Mouse (Mus musculus) midbrain, embryonic 13.5 days (tissue): ENCODE data around the gene Ska2. TPM values are rescaled to one million over a fixed set of nuclear protein-coding genes. Genes with fewer than 3 reads are reported as not detected.

Experiments
- microRNA counts: library from miRNA; unstranded; fragments of <30 nt; microRNA quantifications from one replicate; lab custom pipeline; 2016
- microRNA-seq: library from miRNA; unstranded; fragments of <30 nt; microRNA quantifications from one replicate; pipeline ENCODE4, GENCODE M21; 2016
- polyA plus RNA-seq: library from polyadenylated mRNA; unstranded; fragments of >200 nt; fragmentation: Nextera tagmentation; extraction: Ambion mirVana; gene quantifications from 2 replicates; pipeline ENCODE4 v1.2.1, GENCODE M21; 2015

Ska2 gene
- polyA plus RNA-seq, 1 experiment from 2014 or later, result 73.5 TPM

MicroRNAs encoded within 50 kb of the gene (microRNA counts, 519-probe panel; counts per million panel counts)
- microRNA mmu-miR-301a (lab: Ali Mortazavi, UCI), result 6,614 counts per million, percentile 97 among the panel's probes with 10 or more counts

Small RNA genes within 50 kb of the gene (microRNA-seq; reads per million reads assigned to microRNA genes)
- 3,619 reads per million, percentile 88 among the genes with 10 or more reads in this experiment for gene Mir301

Other genes starting within 250 kb of the Ska2 start
- 8.5 and 10.2 TPM in 2 replicates for gene Ypel2, start 115.5 kb upstream of the Ska2 start, polyA plus RNA-seq
- gene Gdpd1, start 35.2 kb upstream of the Ska2 start, polyA plus RNA-seq, result 186 and 190 TPM in 2 replicates
- 23.0 and 23.7 TPM in 2 replicates for gene Smg8, start 22.5 kb upstream of the Ska2 start, polyA plus RNA-seq
- 4.4 and 4.6 TPM in 2 replicates for gene Prr11, start 526 bp upstream of the Ska2 start, polyA plus RNA-seq
- 87.6 and 87.8 TPM in 2 replicates for gene Trim37, start 17.8 kb downstream of the Ska2 start, polyA plus RNA-seq
- 20.3 and 21.3 TPM in 2 replicates for gene Ppm1e, start 249.8 kb downstream of the Ska2 start, polyA plus RNA-seq